Mouse (Mus musculus): ENCODE measurements around the gene Dop1b. TPM values are rescaled to one million over a fixed set of nuclear protein-coding genes. Genes with fewer than 3 reads are reported as not detected.
"Not testable (repeated sequence)": the region's sequence is repeated elsewhere in the genome, so short reads cannot be mapped to it uniquely, and the experiment has no call there.

Gene Dop1b
- polyA plus RNA-seq, 1 experiment from 2014 or later = 31.0 TPM

- WGBS = 34% methylated on average over 7 of the region's 7 CpGs
- H3K9me3 ChIP-seq = peaks cover 4% of the 10 kb centered on the region; the same call in 1 of the 2 replicates
- no peak overlapping the region for H3K4me3 ChIP-seq
- H3K4me1 ChIP-seq (replicated peaks) = peaks cover 17% of the 10 kb centered on the region
- peaks cover 63% of the 10 kb centered on the region for H3K27me3 ChIP-seq
- no peak overlapping the region for H3K27ac ChIP-seq
- no peak for ATAC-seq (ENCODE audit: low FRiP score)
- H3K36me3 ChIP-seq = no peaks in the 10 kb centered on the region
- peak overlapping the region; percentile 69; the same call in 1 of the 2 replicates for H3K4me2 ChIP-seq
- no peak overlapping the region for H3K9ac ChIP-seq
Measured at GRCm38 (mm10) chr16:93684441-93684840, 27.3 kb upstream of the Dop1b start.

- Histone ChIP-seq H3K4me1 (replicated peaks) (peaks cover 17% of the 10 kb centered on the region), H3K27me3 (peaks cover 54% of the 10 kb centered on the region)
- not testable (repeated sequence) for ATAC-seq (ENCODE audit: low FRiP score); H3K9me3 ChIP-seq; H3K9ac ChIP-seq; H3K27ac ChIP-seq; H3K36me3 ChIP-seq; H3K4me2 ChIP-seq; H3K4me3 ChIP-seq
- 95% methylated on average over 3 of the region's 3 CpGs for WGBS
Measured at GRCm38 (mm10) chr16:93685783-93686182, 25.9 kb upstream of the Dop1b start.

DNA sequence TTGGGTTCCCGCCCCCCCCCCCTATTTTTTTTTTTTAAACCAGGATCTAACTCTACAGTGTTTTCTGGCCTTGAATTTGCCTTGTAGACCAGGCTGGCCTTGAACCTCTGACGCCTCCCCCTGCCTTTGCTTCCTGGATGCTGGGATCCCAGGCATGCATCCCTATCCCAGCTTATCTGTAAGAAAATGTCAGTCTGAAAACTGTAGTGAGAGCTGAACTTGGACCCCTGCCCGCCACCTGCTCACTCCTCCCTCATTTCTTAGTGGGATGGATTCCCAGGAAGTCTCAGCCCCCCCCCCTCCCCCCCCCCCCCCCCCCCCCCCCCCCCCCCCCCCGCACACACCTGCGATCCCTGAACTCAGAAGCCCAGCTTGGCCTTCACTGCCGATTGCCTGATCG lies 25.3 kb upstream of the Dop1b start:
- Histone ChIP-seq H3K27me3 (peaks cover 48% of the 10 kb centered on the region), H3K9ac (no peak overlapping the region), H3K4me2 (no peak overlapping the region), H3K27ac (no peak overlapping the region), H3K36me3 (no peaks in the 10 kb centered on the region), H3K4me1 (replicated peaks) (peaks cover 17% of the 10 kb centered on the region), H3K9me3 (peaks cover 4% of the 10 kb centered on the region; the same call in 1 of the 2 replicates), H3K4me3 (no peak overlapping the region)
- no peak for ATAC-seq (ENCODE audit: low FRiP score)
- WGBS = 81% methylated on average over 4 of the region's 7 CpGs

GRCm38 (mm10) chr16:93686945-93687344 lies 24.8 kb upstream of the Dop1b start:
- peaks cover 45% of the 10 kb centered on the region for H3K27me3 ChIP-seq
- peaks cover 17% of the 10 kb centered on the region for H3K4me1 ChIP-seq (replicated peaks)
- no peaks in the 10 kb centered on the region for H3K36me3 ChIP-seq
- WGBS = 39% methylated on average over 5 of the region's 5 CpGs
- H3K9me3 ChIP-seq = peaks cover 4% of the 10 kb centered on the region; the same call in 1 of the 2 replicates
- H3K9ac ChIP-seq = no peak overlapping the region
- H3K4me3 ChIP-seq = no peak overlapping the region
- no peak overlapping the region for H3K4me2 ChIP-seq
- ATAC-seq (ENCODE audit: low FRiP score) = no peak
- no peak overlapping the region for H3K27ac ChIP-seq

DNA sequence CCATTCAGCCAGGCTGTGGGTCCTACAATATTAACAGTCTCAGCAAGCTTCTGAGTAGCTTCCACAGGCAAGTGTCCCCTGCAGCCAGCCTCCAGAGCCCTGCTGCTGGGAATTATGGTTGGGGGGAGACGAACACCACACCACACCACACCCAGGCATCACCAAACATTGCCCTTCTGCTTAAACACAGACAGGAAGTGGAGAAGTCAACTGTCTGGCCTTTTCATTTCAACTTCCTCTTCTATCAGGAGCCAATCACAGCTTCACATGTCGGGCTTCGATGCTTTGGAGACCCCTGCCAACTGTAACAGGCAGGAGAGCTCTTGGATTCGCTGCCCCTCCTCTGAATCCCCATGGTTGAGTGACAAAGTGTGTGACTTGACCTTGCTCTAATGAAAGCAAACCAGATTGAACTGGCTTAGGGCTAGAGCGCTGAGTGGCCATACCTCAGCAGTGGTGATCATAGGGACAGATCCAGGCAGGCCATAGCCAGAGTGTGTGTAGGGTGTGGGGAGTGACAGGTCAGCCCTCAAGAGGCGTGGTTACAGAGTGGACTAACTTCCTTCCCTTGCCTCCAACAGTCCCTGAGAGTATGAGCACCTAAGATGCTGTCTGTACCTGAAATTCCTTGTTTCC lies 20.4 kb upstream of the Dop1b start:
- Histone ChIP-seq H3K9ac (no peak overlapping the region), H3K36me3 (no peaks in the 10 kb centered on the region), H3K4me1 (replicated peaks) (no peaks in the 10 kb centered on the region), H3K4me2 (no peak overlapping the region), H3K27me3 (0 out of 2 replicates have a peak, but pooled peaks cover 13% of the 10 kb centered on the region), H3K4me3 (no peak overlapping the region), H3K27ac (no peak overlapping the region), H3K9me3 (no peaks in the 10 kb centered on the region)
- 80% methylated on average over 6 of the region's 6 CpGs for WGBS
- ATAC-seq (ENCODE audit: low FRiP score) = no peak

DNA sequence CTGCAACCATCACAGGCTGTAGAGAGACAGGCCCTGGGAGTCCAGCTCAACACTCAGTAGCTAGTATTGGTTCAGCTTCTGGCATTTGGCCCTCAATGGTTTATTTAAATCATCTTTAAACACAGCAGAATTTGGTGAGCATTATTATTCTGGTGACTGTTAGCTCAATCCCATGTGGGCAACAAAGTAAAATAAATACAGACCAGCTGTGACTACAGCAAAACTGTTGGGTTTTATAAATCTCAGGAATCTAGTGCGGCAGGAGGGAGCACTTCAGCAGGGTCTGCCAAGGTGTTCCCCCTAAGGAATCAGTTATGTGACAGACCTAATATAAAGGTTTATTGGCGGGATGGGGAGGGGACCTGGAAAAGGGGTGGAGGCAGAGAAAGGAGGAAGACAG lies 19.0 kb upstream of the Dop1b start:
- 80% methylated on average over 2 of the region's 2 CpGs for WGBS
- Histone ChIP-seq H3K4me2 (no peak overlapping the region), H3K9ac (no peak overlapping the region), H3K27me3 (0 out of 2 replicates have a peak, but pooled peaks cover 10% of the 10 kb centered on the region), H3K9me3 (no peaks in the 10 kb centered on the region), H3K4me1 (replicated peaks) (no peaks in the 10 kb centered on the region), H3K27ac (no peak overlapping the region), H3K36me3 (no peaks in the 10 kb centered on the region), H3K4me3 (no peak overlapping the region)
- no peak for ATAC-seq (ENCODE audit: low FRiP score)

DNA sequence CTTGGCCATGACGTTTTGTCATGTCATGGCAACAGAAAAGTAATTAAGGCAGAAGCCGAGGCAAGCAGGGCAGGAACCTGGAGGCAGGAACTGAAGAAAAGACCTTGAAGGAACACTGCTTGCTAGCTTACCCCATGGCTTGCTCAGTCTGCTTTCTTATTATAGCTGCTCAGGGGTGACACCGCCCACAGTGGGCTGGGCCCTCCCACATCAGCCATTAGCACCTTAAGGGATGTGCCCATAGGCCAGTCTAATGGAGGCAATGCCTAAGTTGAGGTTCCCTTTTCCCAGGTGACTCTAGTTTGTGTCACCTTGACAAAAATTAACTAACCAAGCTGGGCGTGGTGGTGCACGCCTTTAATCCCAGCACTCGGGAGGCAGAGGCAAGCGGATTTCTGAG lies 4.6 kb upstream of the Dop1b start:
- ATAC-seq (ENCODE audit: low FRiP score) = no peak
- H3K27ac ChIP-seq = no peak overlapping the region
- H3K27me3 ChIP-seq = peaks cover 18% of the 10 kb centered on the region
- no peaks in the 10 kb centered on the region for H3K9me3 ChIP-seq
- H3K4me1 ChIP-seq (replicated peaks) = no peaks in the 10 kb centered on the region
- no peak overlapping the region for H3K4me3 ChIP-seq
- no peaks in the 10 kb centered on the region for H3K36me3 ChIP-seq
- H3K9ac ChIP-seq = no peak overlapping the region
- H3K4me2 ChIP-seq = no peak overlapping the region
- WGBS = 91% methylated on average over 7 of the region's 7 CpGs

GRCm38 (mm10) chr16:93709217-93709616 lies 2.5 kb upstream of the Dop1b start:
- no peak overlapping the region for H3K9ac ChIP-seq
- no peak overlapping the region for H3K27ac ChIP-seq
- no peak overlapping the region for H3K4me3 ChIP-seq
- peaks cover 18% of the 10 kb centered on the region for H3K27me3 ChIP-seq
- H3K9me3 ChIP-seq = no peaks in the 10 kb centered on the region
- no peaks in the 10 kb centered on the region for H3K36me3 ChIP-seq
- no peak overlapping the region for H3K4me2 ChIP-seq
- peaks cover 14% of the 10 kb centered on the region for H3K4me1 ChIP-seq (replicated peaks)
- 80% methylated on average over 1 of the region's 1 CpGs for WGBS
- no peak for ATAC-seq (ENCODE audit: low FRiP score)

DNA sequence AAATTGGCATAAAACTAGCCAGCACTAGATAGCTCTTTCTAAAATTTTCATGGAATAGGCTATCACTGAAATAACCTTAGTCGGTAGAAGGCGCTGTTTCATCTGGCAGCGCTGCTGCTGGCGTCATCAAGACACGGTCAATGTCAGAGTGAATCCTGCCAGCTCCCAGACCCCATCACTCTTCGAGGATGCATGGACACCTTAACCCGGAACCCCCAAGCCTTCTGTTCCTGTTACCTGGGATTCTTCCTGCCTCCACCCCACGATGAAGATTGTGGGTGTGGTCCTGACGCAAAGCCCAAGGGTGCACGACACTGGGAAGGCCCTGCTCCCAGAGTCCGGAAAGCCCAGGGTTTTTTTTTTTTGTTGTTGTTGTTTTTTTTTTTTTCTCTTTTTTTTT lies 780 bp upstream of the Dop1b start:
- 0% methylated on average over 11 of the region's 11 CpGs for WGBS
- peak overlapping the region; percentile 75 for H3K4me2 ChIP-seq
- peak; percentile 43 for ATAC-seq (ENCODE audit: low FRiP score)
- H3K9ac ChIP-seq = no peak overlapping the region
- peak overlapping the region; percentile 72 for H3K27ac ChIP-seq
- peaks cover 20% of the 10 kb centered on the region for H3K4me1 ChIP-seq (replicated peaks)
- no peaks in the 10 kb centered on the region for H3K9me3 ChIP-seq
- H3K4me3 ChIP-seq = peak overlapping the region; percentile 83
- peaks cover 2% of the 10 kb centered on the region; the same call in 1 of the 2 replicates for H3K36me3 ChIP-seq
- peaks cover 18% of the 10 kb centered on the region for H3K27me3 ChIP-seq

DNA sequence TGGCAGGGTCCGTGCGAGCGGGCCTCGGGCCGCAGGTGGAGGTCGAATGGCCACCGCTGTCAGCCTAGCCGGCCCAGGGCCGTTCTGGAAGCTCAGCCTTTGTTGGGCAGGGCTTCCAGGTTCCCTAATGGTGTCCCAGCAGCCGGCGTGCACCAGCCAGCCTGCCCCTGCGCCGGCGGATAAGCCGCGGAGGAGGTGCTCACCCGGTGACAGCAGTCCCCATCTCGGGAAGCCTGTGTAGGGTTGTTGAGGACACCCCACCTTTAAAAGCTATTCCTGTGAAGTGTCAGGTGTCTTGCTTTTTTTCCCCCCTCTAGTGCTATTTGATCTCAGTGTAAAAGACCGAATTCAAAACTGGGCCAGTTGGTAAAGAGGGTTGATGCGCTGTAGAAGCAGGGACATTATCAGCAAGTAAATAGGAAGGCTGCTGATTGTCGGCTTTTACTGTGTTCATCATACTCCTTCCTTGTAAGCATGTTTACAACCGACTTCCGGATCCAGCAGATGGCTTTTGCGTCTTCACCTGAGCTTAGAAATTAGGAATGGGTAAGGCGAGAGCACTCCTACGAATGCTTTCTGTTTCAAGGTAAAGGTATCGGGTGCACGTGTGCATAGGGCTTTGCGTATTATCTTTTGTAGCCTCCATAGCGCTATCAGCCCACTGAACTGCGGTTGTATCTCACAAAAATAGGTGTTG lies 633 bp downstream of the Dop1b start:
- H3K27ac ChIP-seq = peak overlapping the region; percentile 89
- H3K4me1 ChIP-seq (replicated peaks) = peaks cover 30% of the 10 kb centered on the region
- ATAC-seq (ENCODE audit: low FRiP score) = peak; percentile 65; the same call in 1 of the 2 replicates
- peaks cover 13% of the 10 kb centered on the region; the same call in 1 of the 2 replicates for H3K36me3 ChIP-seq
- peaks cover 7% of the 10 kb centered on the region for H3K27me3 ChIP-seq
- peak overlapping the region; percentile 93 for H3K9ac ChIP-seq
- no peaks in the 10 kb centered on the region for H3K9me3 ChIP-seq
- WGBS = 10% methylated on average over 31 of the region's 31 CpGs
- H3K4me2 ChIP-seq = peak overlapping the region; percentile 75
- peak overlapping the region; percentile 83 for H3K4me3 ChIP-seq

- 76% methylated on average over 7 of the region's 7 CpGs for WGBS
- peak overlapping the region; percentile 93 for H3K9ac ChIP-seq
- H3K27ac ChIP-seq = no peak overlapping the region
- H3K27me3 ChIP-seq = peaks cover 3% of the 10 kb centered on the region
- peaks cover 17% of the 10 kb centered on the region; the same call in 1 of the 2 replicates for H3K36me3 ChIP-seq
- H3K4me2 ChIP-seq = peak overlapping the region; percentile 75
- no peak for ATAC-seq (ENCODE audit: low FRiP score)
- H3K9me3 ChIP-seq = no peaks in the 10 kb centered on the region
- peak overlapping the region; percentile 83 for H3K4me3 ChIP-seq
- H3K4me1 ChIP-seq (replicated peaks) = peaks cover 36% of the 10 kb centered on the region
Measured at GRCm38 (mm10) chr16:93712966-93713365, 1.3 kb downstream of the Dop1b start.

- Histone ChIP-seq H3K4me2 (peak overlapping the region; percentile 10; the same call in 1 of the 2 replicates), H3K27me3 (no peaks in the 10 kb centered on the region), H3K27ac (no peak overlapping the region), H3K9me3 (no peaks in the 10 kb centered on the region), H3K4me1 (replicated peaks) (peaks cover 36% of the 10 kb centered on the region), H3K4me3 (no peak overlapping the region), H3K36me3 (peaks cover 17% of the 10 kb centered on the region; the same call in 1 of the 2 replicates), H3K9ac (no peak overlapping the region)
- no peak for ATAC-seq (ENCODE audit: low FRiP score)
- WGBS = 28% methylated on average over 5 of the region's 5 CpGs
Measured at GRCm38 (mm10) chr16:93714426-93714825, 2.7 kb downstream of the Dop1b start.
